Mouse (Mus musculus): ENCODE results near the gene S1pr1. TPM values are rescaled to one million over a fixed set of nuclear protein-coding genes. Genes with fewer than 3 reads are reported as not detected.

S1pr1 gene
- polyA plus RNA-seq, 1 experiment = 2.9 TPM

- TF ChIP-seq MAX (IDR thresholded peaks at IDR 0.05) = no peak
- H3K4me3 ChIP-seq (ENCODE audit: insufficient read depth, poor library complexity, severe bottlenecking) = no peak overlapping the region
- H3K79me3 ChIP-seq (ENCODE audit: low read depth) = no peaks in the 10 kb centered on the region
- H3K79me2 ChIP-seq (ENCODE audit: control insufficient read depth, insufficient read depth) = no peaks in the 10 kb centered on the region
- H3ac ChIP-seq (ENCODE audit: control insufficient read depth, insufficient read length, low read depth) = no peak overlapping the region
- H3K36me3 ChIP-seq (ENCODE audit: control insufficient read depth, insufficient read depth) = no peaks in the 10 kb centered on the region
- no peaks in the 10 kb centered on the region for H3K27me3 ChIP-seq (ENCODE audit: control insufficient read depth, insufficient read depth, insufficient read length)
These were observed 23.0 kb upstream of the S1pr1 start for GRCm38 (mm10) chr3:115737785-115738318.

GRCm38 (mm10) chr3:115735540-115735939, 20.7 kb upstream of the S1pr1 start:
- TF ChIP-seq CTCF (IDR thresholded peaks at IDR 0.05; ENCODE audit: control insufficient read depth, insufficient read depth, insufficient read length) (no peak), MYOD1 (IDR thresholded peaks at IDR 0.05; ENCODE audit: control insufficient read depth, insufficient read length, low read depth) (no peak), USF1 (IDR thresholded peaks at IDR 0.05; ENCODE audit: low read depth) (no peak), CEBPB (IDR thresholded peaks at IDR 0.05; ENCODE audit: low read depth) (no peak), FOSL1 (IDR thresholded peaks at IDR 0.05; ENCODE audit: insufficient read depth, low read length, poor library complexity, severe bottlenecking) (no peak), MYOG (IDR thresholded peaks at IDR 0.05; ENCODE audit: control insufficient read depth, extremely low read depth, insufficient read length) (no peak), MAX (IDR thresholded peaks at IDR 0.05) (no peak)
- Histone ChIP-seq H3K4me3 (ENCODE audit: insufficient read depth, poor library complexity, severe bottlenecking) (no peak overlapping the region), H3K27me3 (ENCODE audit: control insufficient read depth, insufficient read depth, insufficient read length) (no peaks in the 10 kb centered on the region)

GRCm38 (mm10) chr3:115734841-115735240, 20.0 kb upstream of the S1pr1 start:
- H3K4me3 ChIP-seq (ENCODE audit: insufficient read depth, poor library complexity, severe bottlenecking) = no peak overlapping the region
- no peaks in the 10 kb centered on the region for H3K79me2 ChIP-seq (ENCODE audit: control insufficient read depth, insufficient read depth)
- no peaks in the 10 kb centered on the region for H3K36me3 ChIP-seq (ENCODE audit: control insufficient read depth, insufficient read depth)
- H3K79me3 ChIP-seq (ENCODE audit: low read depth) = no peaks in the 10 kb centered on the region
- TF ChIP-seq MYOD1 (IDR thresholded peaks at IDR 0.05; ENCODE audit: control insufficient read depth, insufficient read length, low read depth) (no peak), USF1 (IDR thresholded peaks at IDR 0.05; ENCODE audit: low read depth) (no peak), MYOG (IDR thresholded peaks at IDR 0.05; ENCODE audit: control insufficient read depth, extremely low read depth, insufficient read length) (no peak), CTCF (IDR thresholded peaks at IDR 0.05; ENCODE audit: control insufficient read depth, insufficient read depth, insufficient read length) (no peak), CEBPB (IDR thresholded peaks at IDR 0.05; ENCODE audit: low read depth) (no peak), FOSL1 (IDR thresholded peaks at IDR 0.05; ENCODE audit: insufficient read depth, low read length, poor library complexity, severe bottlenecking) (no peak), MAX (IDR thresholded peaks at IDR 0.05) (no peak)
- no peaks in the 10 kb centered on the region for H3K27me3 ChIP-seq (ENCODE audit: control insufficient read depth, insufficient read depth, insufficient read length)
- H3ac ChIP-seq (ENCODE audit: control insufficient read depth, insufficient read length, low read depth) = no peak overlapping the region

More at GRCm38 (mm10) chr3:115735540-115735939, 20.7 kb upstream of the S1pr1 start:
- no peaks in the 10 kb centered on the region for H3K79me3 ChIP-seq (ENCODE audit: low read depth)
- H3K79me2 ChIP-seq (ENCODE audit: control insufficient read depth, insufficient read depth) = no peaks in the 10 kb centered on the region
- no peak overlapping the region for H3ac ChIP-seq (ENCODE audit: control insufficient read depth, insufficient read length, low read depth)
- H3K36me3 ChIP-seq (ENCODE audit: control insufficient read depth, insufficient read depth) = no peaks in the 10 kb centered on the region

- Histone ChIP-seq H3K79me3 (ENCODE audit: low read depth) (no peaks in the 10 kb centered on the region), H3K4me3 (ENCODE audit: insufficient read depth, poor library complexity, severe bottlenecking) (no peak overlapping the region), H3K27me3 (ENCODE audit: control insufficient read depth, insufficient read depth, insufficient read length) (no peaks in the 10 kb centered on the region), H3K36me3 (ENCODE audit: control insufficient read depth, insufficient read depth) (no peaks in the 10 kb centered on the region), H3K79me2 (ENCODE audit: control insufficient read depth, insufficient read depth) (no peaks in the 10 kb centered on the region), H3ac (ENCODE audit: control insufficient read depth, insufficient read length, low read depth) (no peak overlapping the region)
- TF ChIP-seq MYOG (IDR thresholded peaks at IDR 0.05; ENCODE audit: control insufficient read depth, extremely low read depth, insufficient read length) = no peak
- TF ChIP-seq CTCF (IDR thresholded peaks at IDR 0.05; ENCODE audit: control insufficient read depth, insufficient read depth, insufficient read length) = no peak
- no peak for TF ChIP-seq CEBPB (IDR thresholded peaks at IDR 0.05; ENCODE audit: low read depth)
- TF ChIP-seq USF1 (IDR thresholded peaks at IDR 0.05; ENCODE audit: low read depth) = no peak
- TF ChIP-seq MAX (IDR thresholded peaks at IDR 0.05) = no peak
- no peak for TF ChIP-seq MYOD1 (IDR thresholded peaks at IDR 0.05; ENCODE audit: control insufficient read depth, insufficient read length, low read depth)
- TF ChIP-seq FOSL1 (IDR thresholded peaks at IDR 0.05; ENCODE audit: insufficient read depth, low read length, poor library complexity, severe bottlenecking) = no peak
These were observed 15.5 kb upstream of the S1pr1 start for GRCm38 (mm10) chr3:115730336-115730735.

GRCm38 (mm10) chr3:115729187-115729586, 14.3 kb upstream of the S1pr1 start:
- H3K79me2 ChIP-seq (ENCODE audit: control insufficient read depth, insufficient read depth) = no peaks in the 10 kb centered on the region
- TF ChIP-seq MYOD1 (IDR thresholded peaks at IDR 0.05; ENCODE audit: control insufficient read depth, insufficient read length, low read depth) = no peak
- H3K36me3 ChIP-seq (ENCODE audit: control insufficient read depth, insufficient read depth) = no peaks in the 10 kb centered on the region
- no peaks in the 10 kb centered on the region for H3K27me3 ChIP-seq (ENCODE audit: control insufficient read depth, insufficient read depth, insufficient read length)
- H3ac ChIP-seq (ENCODE audit: control insufficient read depth, insufficient read length, low read depth) = no peak overlapping the region
- no peaks in the 10 kb centered on the region for H3K79me3 ChIP-seq (ENCODE audit: low read depth)
- H3K4me3 ChIP-seq (ENCODE audit: insufficient read depth, poor library complexity, severe bottlenecking) = no peak overlapping the region

GRCm38 (mm10) chr3:115728211-115728610, 13.3 kb upstream of the S1pr1 start:
- no peaks in the 10 kb centered on the region for H3K79me2 ChIP-seq (ENCODE audit: control insufficient read depth, insufficient read depth)
- no peaks in the 10 kb centered on the region for H3K79me3 ChIP-seq (ENCODE audit: low read depth)
- no peak overlapping the region for H3ac ChIP-seq (ENCODE audit: control insufficient read depth, insufficient read length, low read depth)
- no peak overlapping the region for H3K4me3 ChIP-seq (ENCODE audit: insufficient read depth, poor library complexity, severe bottlenecking)
- TF ChIP-seq CTCF (IDR thresholded peaks at IDR 0.05; ENCODE audit: control insufficient read depth, insufficient read depth, insufficient read length) (no peak), MYOG (IDR thresholded peaks at IDR 0.05; ENCODE audit: control insufficient read depth, extremely low read depth, insufficient read length) (no peak), CEBPB (IDR thresholded peaks at IDR 0.05; ENCODE audit: low read depth) (no peak), MYOD1 (IDR thresholded peaks at IDR 0.05; ENCODE audit: control insufficient read depth, insufficient read length, low read depth) (no peak), FOSL1 (IDR thresholded peaks at IDR 0.05; ENCODE audit: insufficient read depth, low read length, poor library complexity, severe bottlenecking) (no peak), USF1 (IDR thresholded peaks at IDR 0.05; ENCODE audit: low read depth) (no peak)
- H3K27me3 ChIP-seq (ENCODE audit: control insufficient read depth, insufficient read depth, insufficient read length) = no peaks in the 10 kb centered on the region
- no peaks in the 10 kb centered on the region for H3K36me3 ChIP-seq (ENCODE audit: control insufficient read depth, insufficient read depth)
